Mouse (Mus musculus): ENCODE data around the gene Cd24a. TPM values are rescaled to one million over a fixed set of nuclear protein-coding genes. Genes with fewer than 3 reads are reported as not detected.
A peak's percentile ranks its signal among the peaks of the same experiment; 100 is the strongest.

The Cd24a gene
- total RNA-seq, 2 experiments from 2014 or later: 120 to 170 TPM

- DNase-seq: no peak
- intact Hi-C loops (cut with DNase I): no loop called here
- H3K4me3 ChIP-seq: no peak overlapping the region
- H3K27ac ChIP-seq: no peak overlapping the region
- TF ChIP-seq CTCF (IDR thresholded peaks at IDR 0.05): no peak
These were observed 16.8 kb upstream of the Cd24a start for GRCm38 (mm10) chr10:43561311-43561710.

GRCm38 (mm10) chr10:43574352-43574751, 3.7 kb upstream of the Cd24a start:
- DNase-seq: peak; percentile 63
- H3K4me3 ChIP-seq: 0 out of 2 replicates have a peak overlapping the region, but pooled peaks have one; percentile 30
- H3K27ac ChIP-seq: peak overlapping the region; percentile 66
- intact Hi-C loops (cut with DNase I): no loop called here
- no peak for TF ChIP-seq CTCF (IDR thresholded peaks at IDR 0.05)

GRCm38 (mm10) chr10:43574956-43575355, 3.1 kb upstream of the Cd24a start:
- Histone ChIP-seq H3K27ac (peak overlapping the region; percentile 66), H3K4me3 (0 out of 2 replicates have a peak overlapping the region, but pooled peaks have one; percentile 30)
- DNase-seq: peak; percentile 81
- peak; percentile 86 for TF ChIP-seq CTCF (IDR thresholded peaks at IDR 0.05)
- intact Hi-C loops (cut with DNase I): loop anchor here (1.0 to 5.0 kb wide), 4 partner anchors 117 to 497 kb away; partner anchors contain the start of genes Qrsl1 and Rtn4ip1

- no peak for TF ChIP-seq CTCF (IDR thresholded peaks at IDR 0.05)
- DNase-seq: no peak
- intact Hi-C loops (cut with DNase I): loop anchor here (5.0 kb wide), 3 partner anchors 115 to 495 kb away; partner anchors contain the start of genes Qrsl1 and Rtn4ip1
- H3K4me3 ChIP-seq: peak overlapping the region; percentile 74
- H3K27ac ChIP-seq: peak overlapping the region; percentile 88
These were observed 636 bp upstream of the Cd24a start for GRCm38 (mm10) chr10:43577299-43577996.

GRCm38 (mm10) chr10:43578366-43578753, 276 bp downstream of the Cd24a start:
- intact Hi-C loops (cut with DNase I): loop anchor here (5.0 kb wide), 3 partner anchors 114 to 494 kb away; partner anchors contain the start of genes Qrsl1 and Rtn4ip1
- Histone ChIP-seq H3K27ac (peak overlapping the region; percentile 88), H3K4me3 (peak overlapping the region; percentile 74)
- no peak for TF ChIP-seq CTCF (IDR thresholded peaks at IDR 0.05)
- DNase-seq: peak; percentile 71

GRCm38 (mm10) chr10:43578754-43579380, 783 bp downstream of the Cd24a start:
- intact Hi-C loops (cut with DNase I): loop anchor here (5.0 kb wide), 3 partner anchors 113 to 493 kb away; partner anchors contain the start of genes Qrsl1 and Rtn4ip1
- no peak for TF ChIP-seq CTCF (IDR thresholded peaks at IDR 0.05)
- DNase-seq: peak; percentile 76
- Histone ChIP-seq H3K4me3 (peak overlapping the region; percentile 74), H3K27ac (peak overlapping the region; percentile 88)

GRCm38 (mm10) chr10:43579381-43580261, 1.5 kb downstream of the Cd24a start:
- intact Hi-C loops (cut with DNase I): loop anchor here (5.0 kb wide), 4 partner anchors 113 to 493 kb away; partner anchors contain the start of genes Qrsl1 and Rtn4ip1
- H3K4me3 ChIP-seq: peak overlapping the region; percentile 74
- TF ChIP-seq CTCF (IDR thresholded peaks at IDR 0.05): peak; percentile 40
- DNase-seq: peak; percentile 81
- peak overlapping the region; percentile 88 for H3K27ac ChIP-seq

- no peak for DNase-seq
- TF ChIP-seq CTCF (IDR thresholded peaks at IDR 0.05): no peak
- intact Hi-C loops (cut with DNase I): loop anchor here (5.0 kb wide), 1 partner anchor 162 kb away; no protein-coding TSS in a partner anchor
- H3K27ac ChIP-seq: peak overlapping the region; percentile 88; the same call in 1 of the 2 replicates
- peak overlapping the region; percentile 74 for H3K4me3 ChIP-seq
These were observed 2.6 kb downstream of the Cd24a start for GRCm38 (mm10) chr10:43580649-43581078.

- peak overlapping the region; percentile 74 for H3K4me3 ChIP-seq
- intact Hi-C loops (cut with DNase I): loop anchor here (5.0 kb wide), 1 partner anchor 161 kb away; no protein-coding TSS in a partner anchor
- TF ChIP-seq CTCF (IDR thresholded peaks at IDR 0.05): no peak
- DNase-seq: no peak
- 0 out of 2 replicates have a peak overlapping the region, but pooled peaks have one; percentile 88 for H3K27ac ChIP-seq
These were observed 3.2 kb downstream of the Cd24a start for GRCm38 (mm10) chr10:43581260-43581659.

GRCm38 (mm10) chr10:43584538-43584937, 6.5 kb downstream of the Cd24a start:
- peak; percentile 47 for DNase-seq
- no peak overlapping the region for H3K27ac ChIP-seq
- TF ChIP-seq CTCF (IDR thresholded peaks at IDR 0.05): no peak
- intact Hi-C loops (cut with DNase I): loop anchor here (5.0 kb wide), 1 partner anchor 158 kb away; no protein-coding TSS in a partner anchor
- H3K4me3 ChIP-seq: no peak overlapping the region

- intact Hi-C loops (cut with DNase I): no loop called here
- Histone ChIP-seq H3K27ac (peak overlapping the region; percentile 16; the same call in 1 of the 2 replicates), H3K4me3 (peak overlapping the region; percentile 24)
- no peak for DNase-seq
- TF ChIP-seq CTCF (IDR thresholded peaks at IDR 0.05): no peak
These were observed 10.5 kb downstream of the Cd24a start for GRCm38 (mm10) chr10:43588470-43589177.
